Mouse (Mus musculus) CH12.LX (cell line): Measurements from ENCODE around the gene Sf3a1. TPM values are rescaled to one million over a fixed set of nuclear protein-coding genes. Genes with fewer than 3 reads are reported as not detected.

Experiments
- DNase-seq: peaks from one replicate; pipeline ENCODE4 v3.0.0-alpha.2; 2013; ENCODE audit errors: extremely low read depth
- H3K27ac ChIP-seq: 2 replicates; pipeline ENCODE4 v1.5.1; 2012; ENCODE audit warnings: low read depth, mild to moderate bottlenecking, control low read depth, moderate library complexity; ENCODE audit not compliant: insufficient read depth
- H3K27me3 ChIP-seq: replicated peaks from 2 replicates; pipeline ENCODE3; 2012; ENCODE audit warnings: inconsistent platforms
- H3K36me3 ChIP-seq, 2 experiments: replicated peaks in 1 of 2; 2 replicates each; pipeline versions ENCODE3 to v1.6.1; 2012; ENCODE audit warnings: inconsistent platforms in 1 of 2, low read length in 1 of 2, mild to moderate bottlenecking in 1 of 2, mixed read lengths in 1 of 2, moderate library complexity in 1 of 2; ENCODE audit not compliant: control insufficient read depth in 1 of 2, insufficient read depth in 1 of 2
- H3K4me1 ChIP-seq, 2 experiments: 2 replicates each; pipeline ENCODE4 v1.6.1; 2012; ENCODE audit warnings: inconsistent platforms in 1 of 2, moderate library complexity in 1 of 2; ENCODE audit not compliant: insufficient read depth in 2 of 2, control insufficient read depth in 1 of 2
- H3K4me2 ChIP-seq: 2 replicates; pipeline ENCODE4 v1.6.1; 2012; ENCODE audit warnings: low read depth, mild to moderate bottlenecking, control low read depth; ENCODE audit not compliant: poor library complexity, insufficient read depth, severe bottlenecking
- H3K4me3 ChIP-seq, 3 experiments: fragments of 150-350 bp in 1 of 3; sonication (generic) in 1 of 3; replicated peaks in 1 of 3; 2 replicates each; pipeline versions ENCODE3 to v1.5.1; 2011 to 2012; ENCODE audit warnings: low read depth in 2 of 3, low read length in 2 of 3, mild to moderate bottlenecking in 2 of 3, moderate library complexity in 2 of 3, control low read depth in 1 of 3, improper control_type of control experiment in 1 of 3, inconsistent platforms in 1 of 3, mixed read lengths in 1 of 3; ENCODE audit not compliant: poor library complexity in 1 of 3
- H3K79me2 ChIP-seq: replicated peaks from 2 replicates; pipeline ENCODE4 v1.6.1; 2012; ENCODE audit warnings: mild to moderate bottlenecking, moderate library complexity; ENCODE audit not compliant: control insufficient read depth, poor library complexity, insufficient read depth, severe bottlenecking; ENCODE audit errors: extremely low read depth
- H3K9ac ChIP-seq: 2 replicates; pipeline ENCODE4 v1.6.1; 2012; ENCODE audit warnings: low read depth, mild to moderate bottlenecking, control low read depth, moderate library complexity; ENCODE audit not compliant: insufficient read depth
- H3K9me3 ChIP-seq: replicated peaks from 2 replicates; pipeline ENCODE3; 2012; ENCODE audit warnings: low read length, inconsistent platforms, mixed read lengths
- BHLHE40 ChIP-seq: IDR thresholded peaks from 2 replicates; pipeline ENCODE4 v1.6.1; 2011; ENCODE audit warnings: mild to moderate bottlenecking, low read depth, low read length, improper control_type of control experiment
- ELF1 ChIP-seq: IDR thresholded peaks from 2 replicates; pipeline ENCODE4 v1.6.1; 2014; ENCODE audit warnings: low read depth, mild to moderate bottlenecking, inconsistent platforms, low read length, improper control_type of control experiment
- EP300 ChIP-seq: IDR thresholded peaks from 2 replicates; pipeline ENCODE4 v1.6.1; 2011; ENCODE audit warnings: low read length, improper control_type of control experiment
- GABPA ChIP-seq: IDR thresholded peaks from 2 replicates; pipeline ENCODE4 v1.6.1; 2012; ENCODE audit warnings: low read depth, low read length, improper control_type of control experiment, inconsistent platforms; ENCODE audit not compliant: insufficient replicate concordance
- IRF4 ChIP-seq: IDR thresholded peaks from 2 replicates; pipeline ENCODE4 v1.6.1; 2014; ENCODE audit warnings: low read depth, mild to moderate bottlenecking, inconsistent platforms, low read length, improper control_type of control experiment
- JUND ChIP-seq: conservative IDR thresholded peaks from 2 replicates; pipeline ENCODE4 v1.6.1; 2011; ENCODE audit warnings: low read depth, low read length, improper control_type of control experiment
- KAT2A ChIP-seq: IDR thresholded peaks from 2 replicates; pipeline ENCODE4 v1.6.1; 2012; ENCODE audit warnings: low read length, improper control_type of control experiment, inconsistent platforms; ENCODE audit not compliant: insufficient replicate concordance
- MAX ChIP-seq: IDR thresholded peaks from 2 replicates; pipeline ENCODE4 v1.6.1; 2011; ENCODE audit warnings: low read length, improper control_type of control experiment
- MAZ ChIP-seq: IDR thresholded peaks from 2 replicates; pipeline ENCODE4 v1.6.1; 2012; ENCODE audit warnings: low read depth, mild to moderate bottlenecking, inconsistent platforms, low read length, improper control_type of control experiment, moderate library complexity
- MEF2A ChIP-seq: IDR thresholded peaks from 2 replicates; pipeline ENCODE4 v1.6.1; 2014; ENCODE audit warnings: low read depth, mild to moderate bottlenecking, inconsistent platforms, low read length, improper control_type of control experiment, borderline replicate concordance
- MXI1 ChIP-seq: IDR thresholded peaks from 2 replicates; pipeline ENCODE4 v1.6.1; 2011; ENCODE audit warnings: mild to moderate bottlenecking, low read depth, low read length, improper control_type of control experiment
- MYC ChIP-seq: IDR thresholded peaks from 2 replicates; pipeline ENCODE4 v1.6.1; 2011; ENCODE audit warnings: low read depth, mild to moderate bottlenecking, improper control_type of control experiment, low read length
- NRF1 ChIP-seq: IDR thresholded peaks from 2 replicates; pipeline ENCODE4 v1.6.1; 2014; ENCODE audit warnings: low read depth, mild to moderate bottlenecking, inconsistent platforms, low read length, improper control_type of control experiment, moderate library complexity
- POLR2A ChIP-seq: IDR thresholded peaks from 2 replicates; pipeline ENCODE4 v1.6.1; 2011; ENCODE audit warnings: low read depth, mild to moderate bottlenecking, improper control_type of control experiment, low read length
- POLR2AphosphoS2 ChIP-seq: IDR thresholded peaks from 2 replicates; pipeline ENCODE4 v1.6.1; 2011; ENCODE audit warnings: low read depth, low read length, improper control_type of control experiment
- SIN3A ChIP-seq: IDR thresholded peaks from 2 replicates; pipeline ENCODE4 v1.6.1; 2012; ENCODE audit warnings: low read length, improper control_type of control experiment, inconsistent platforms
- SMC3 ChIP-seq: IDR thresholded peaks from 2 replicates; pipeline ENCODE4 v1.6.1; 2011; ENCODE audit warnings: low read depth, low read length, improper control_type of control experiment
- TBP ChIP-seq: conservative IDR thresholded peaks from 2 replicates; pipeline ENCODE4 v1.6.1; 2011; ENCODE audit warnings: low read depth, low read length, improper control_type of control experiment
- TCF12 ChIP-seq: IDR thresholded peaks from 2 replicates; pipeline ENCODE4 v1.6.1; 2014; ENCODE audit warnings: low read depth, mild to moderate bottlenecking, inconsistent platforms, low read length, improper control_type of control experiment
- UBTF ChIP-seq: IDR thresholded peaks from 2 replicates; pipeline ENCODE4 v1.6.1; 2012; ENCODE audit warnings: low read depth, mild to moderate bottlenecking, inconsistent platforms, low read length, improper control_type of control experiment, moderate library complexity
- USF1 ChIP-seq: IDR thresholded peaks from 2 replicates; pipeline ENCODE4 v1.6.1; 2014; ENCODE audit warnings: low read depth, mild to moderate bottlenecking, inconsistent platforms, low read length, improper control_type of control experiment
- USF2 ChIP-seq: conservative IDR thresholded peaks from 2 replicates; pipeline ENCODE4 v1.6.1; 2011; ENCODE audit warnings: low read depth, low read length, improper control_type of control experiment
- ZC3H11A ChIP-seq: IDR thresholded peaks from 2 replicates; pipeline ENCODE4 v1.6.1; 2012; ENCODE audit warnings: low read depth, mild to moderate bottlenecking, inconsistent platforms, low read length, improper control_type of control experiment
- ZKSCAN1 ChIP-seq: IDR thresholded peaks from 2 replicates; pipeline ENCODE4 v1.6.1; 2012; ENCODE audit warnings: low read depth, inconsistent platforms, low read length, improper control_type of control experiment, borderline replicate concordance
- dilution Hi-C: fragments of 300-500 bp; cut with MboI; formaldehyde crosslinking; loops from 2 replicates; pipeline ENCODE4 v1.14.3; 2020; ENCODE audit warnings: low sequenced_read_pairs; ENCODE audit not compliant: extremely low pct_unique_long_range_greater_than_20kb, extremely low pct_ligation_motif_present
- in situ Hi-C: fragments of 300-500 bp; cut with MboI; formaldehyde crosslinking; loops from 3 replicates; pipeline ENCODE4 v1.14.3; 2019; ENCODE audit warnings: low sequenced_read_pairs, low pct_ligation_motif_present, low pct_unique_long_range_greater_than_20kb, mixed read lengths
- polyA plus RNA-seq: library from polyadenylated mRNA; unstranded; fragments of >175 nt; gene quantifications from 2 replicates; pipeline ENCODE4 v1.2.1, GENCODE M21; 2012; ENCODE audit warnings: low read depth; ENCODE audit not compliant: insufficient read length
- total RNA-seq, 2 experiments: library from RNA; depleted of rRNA; stranded (reverse); fragments of 300-350 nt in 1 of 2; fragments of >200 nt in 1 of 2; gene quantifications; 2 replicates each; pipeline ENCODE4 v1.2.3; 2012 to 2014

Gene Sf3a1
- total and polyA plus RNA-seq, 3 experiments: 29.5 to 97.6 (median 46.5) TPM

DNA sequence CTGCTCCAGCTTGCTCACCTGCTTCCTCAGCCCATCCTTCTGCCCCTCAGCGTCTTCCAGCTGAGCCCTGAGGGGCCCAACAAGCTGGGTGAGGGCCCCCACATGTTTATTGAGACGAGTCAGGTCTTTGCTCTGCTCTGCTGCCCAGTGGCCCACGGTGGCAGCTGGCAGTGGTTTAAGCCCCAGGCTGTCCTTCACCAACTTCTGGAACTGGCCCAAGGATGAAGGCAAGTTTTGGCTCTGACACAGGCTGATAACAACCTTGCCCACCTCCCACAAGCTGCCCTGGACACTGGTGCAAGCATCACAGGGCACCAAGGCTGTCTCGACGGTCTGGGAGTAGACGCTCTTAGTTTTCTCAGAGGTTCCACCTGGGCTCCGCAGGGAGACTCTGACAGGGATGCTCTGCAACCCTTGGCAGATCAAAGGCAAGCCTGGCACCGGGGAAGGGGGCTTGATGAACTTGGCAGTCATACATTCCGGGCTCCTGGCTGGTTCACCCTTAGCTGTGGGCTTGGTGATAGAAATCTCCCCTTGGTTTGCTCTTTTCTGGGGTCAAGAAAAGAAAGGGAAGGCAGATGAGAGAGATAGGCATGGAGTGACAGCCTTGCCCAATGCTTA lies 11.5 kb upstream of the Sf3a1 start:
- TF ChIP-seq MEF2A: no peak
- TF ChIP-seq GABPA: no peak
- no peak for TF ChIP-seq ELF1
- TF ChIP-seq ZC3H11A: no peak
- TF ChIP-seq USF1: no peak
- TF ChIP-seq TCF12: no peak
- no peak for TF ChIP-seq MAZ
- TF ChIP-seq BHLHE40: no peak
- TF ChIP-seq USF2: no peak
- no peak for TF ChIP-seq JUND
- TF ChIP-seq SMC3: no peak
- TF ChIP-seq SIN3A: no peak
- TF ChIP-seq MYC: no peak
- TF ChIP-seq EP300: no peak
- TF ChIP-seq MXI1: no peak
- TF ChIP-seq IRF4: no peak
- Histone ChIP-seq H3K36me3 (peaks cover 10 to 63% of the 10 kb centered on the region in 2 experiments), H3K27ac (no peak overlapping the region), H3K9me3 (no peaks in the 10 kb centered on the region), H3K4me1 (no peaks in the 10 kb centered on the region), H3K79me2 (no peaks in the 10 kb centered on the region), H3K9ac (no peak overlapping the region), H3K4me2 (no peak overlapping the region), H3K27me3 (no peaks in the 10 kb centered on the region), H3K4me3 (no peak overlapping the region)
- in situ Hi-C loops (no loop called here), dilution Hi-C loops (no loop called here)
- no peak for DNase-seq

DNA sequence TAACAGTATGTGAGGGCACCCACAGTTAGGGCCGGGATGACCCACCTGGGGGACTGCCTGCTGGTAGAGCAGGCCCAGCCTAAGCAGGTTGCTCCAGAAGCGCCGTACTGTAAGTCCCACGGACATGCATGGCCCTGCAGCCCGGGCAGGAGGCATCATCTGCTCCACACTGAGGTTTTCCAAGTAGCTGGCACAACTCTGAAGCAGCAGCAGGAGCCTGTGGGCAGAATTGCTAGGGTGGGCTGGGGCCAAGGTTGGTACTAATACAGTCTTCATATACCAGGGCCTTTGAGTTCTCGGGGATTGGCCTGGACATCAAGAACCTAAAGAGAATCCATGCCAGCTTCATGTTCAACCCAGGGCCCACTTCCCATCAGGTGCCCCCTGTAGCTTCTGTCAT lies 10.3 kb upstream of the Sf3a1 start:
- dilution Hi-C loops: no loop called here
- in situ Hi-C loops: no loop called here
- H3K4me3 ChIP-seq: no peak overlapping the region
- peaks cover 6 to 52% of the 10 kb centered on the region in 2 experiments for H3K36me3 ChIP-seq
- no peak overlapping the region for H3K9ac ChIP-seq
- no peaks in the 10 kb centered on the region for H3K4me1 ChIP-seq
- TF ChIP-seq TBP (no peak), EP300 (no peak), NRF1 (no peak), POLR2A (no peak), KAT2A (no peak), ZC3H11A (no peak), MAX (no peak), GABPA (no peak), IRF4 (no peak), ZKSCAN1 (no peak), MYC (no peak), SMC3 (no peak), UBTF (no peak), POLR2AphosphoS2 (no peak)
- TF ChIP-seq, all 38 proteins: peak for 0
- H3K27me3 ChIP-seq: no peaks in the 10 kb centered on the region
- no peaks in the 10 kb centered on the region for H3K9me3 ChIP-seq
- no peaks in the 10 kb centered on the region for H3K79me2 ChIP-seq
- no peak for DNase-seq
- H3K27ac ChIP-seq: no peak overlapping the region
- H3K4me2 ChIP-seq: no peak overlapping the region
